In genomic region chr5:118700978-118701377, GRCm38 (mm10) we compare ENCODE assay signal across 15 mouse cellular contexts.
"Had no signal": no experiment of that assay in that cellular context is flagged by ENCODE, and none has a peak within 500 bp of the region (broad histone marks: within the 10 kb centered on the region; RNA-seq: fewer than 3 reads in every experiment).

No protein-coding gene starts in this region.

- H3K4me3 ChIP-seq: neural tube, embryonic 15.5 days; stomach, embryonic 15.5 days had no signal

- H3K4me2 ChIP-seq: neural tube, embryonic 15.5 days; stomach, embryonic 15.5 days had no signal

- H3K9ac ChIP-seq: neural tube, embryonic 15.5 days; stomach, embryonic 15.5 days had no signal

- DNase-seq: retina, postnatal 1 day; right cerebral cortex, adult 18-20 months; right cerebral cortex, postnatal 14 days; right cerebral cortex, postnatal 25 days; right cerebral cortex, postnatal 4 days; spleen, adult 18-20 months; thymus, adult 18-20 months; thymus, adult 2 months; thymus, postnatal 14 days; thymus, postnatal 25 days; thymus, postnatal 36 days; thymus, postnatal 4 days had no signal

- H3K27ac ChIP-seq: neural tube, embryonic 15.5 days; stomach, embryonic 15.5 days; stomach, postnatal 0 days had no signal

- H3K27me3 ChIP-seq: neural tube, embryonic 15.5 days; stomach, embryonic 15.5 days had no signal

- H3K36me3 ChIP-seq: neural tube, embryonic 15.5 days; stomach, embryonic 15.5 days had no signal

- H3K9me3 ChIP-seq: neural tube, embryonic 15.5 days; stomach, embryonic 15.5 days had no signal
